Mouse (Mus musculus) myocyte (in vitro differentiated cells): ENCODE data around the gene Slc1a2.

Experiments
- E2F4 ChIP-seq: IDR thresholded peaks from one replicate; pipeline ENCODE4 v1.6.1; 2011; ENCODE audit warnings: mild to moderate bottlenecking, control low read depth, moderate library complexity; ENCODE audit not compliant: insufficient read depth
- MAX ChIP-seq: IDR thresholded peaks from one replicate; pipeline ENCODE4 v1.6.1; 2011; ENCODE audit warnings: low read depth, mild to moderate bottlenecking, control low read depth
- POLR2A ChIP-seq: IDR thresholded peaks from one replicate; pipeline ENCODE4 v1.6.1; 2011; ENCODE audit warnings: low read depth, mild to moderate bottlenecking, control low read depth, moderate library complexity; ENCODE audit not compliant: insufficient read length
- TCF12 ChIP-seq: IDR thresholded peaks from one replicate; pipeline ENCODE4 v1.6.1; 2011; ENCODE audit warnings: mild to moderate bottlenecking, control low read depth; ENCODE audit not compliant: poor library complexity, insufficient read depth, severe bottlenecking
- TCF3 ChIP-seq: IDR thresholded peaks from one replicate; pipeline ENCODE4 v1.6.1; 2011; ENCODE audit warnings: low read depth, control low read depth; ENCODE audit not compliant: insufficient read length

DNA sequence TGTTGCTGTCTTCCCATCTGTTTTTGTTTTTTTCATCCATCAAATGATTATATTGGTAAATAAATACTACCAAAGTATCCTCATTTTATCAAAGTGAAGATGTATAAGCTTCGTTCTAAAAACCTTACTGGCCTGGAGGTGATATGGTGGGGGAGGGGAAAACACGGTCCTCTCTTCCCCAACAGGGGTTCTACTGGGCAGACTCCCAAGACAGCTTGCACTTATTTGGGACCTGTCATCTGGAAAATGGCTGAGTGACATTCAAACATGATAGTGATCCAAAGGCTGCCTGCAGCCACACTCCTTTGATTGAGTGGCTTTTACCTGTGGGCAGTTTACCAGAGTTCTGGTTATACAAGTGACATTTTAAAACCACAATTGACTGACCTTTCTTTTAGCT, 76.6 kb downstream of the Slc1a2 start:
- TF ChIP-seq POLR2A: no peak
- TF ChIP-seq MAX: no peak
- no peak for TF ChIP-seq TCF3
- no peak for TF ChIP-seq E2F4
- no peak for TF ChIP-seq TCF12
